Mouse (Mus musculus): ENCODE data around the gene Olfr1305.

Gene Olfr1305

GRCm38 (mm10) chr2:111877049-111877448, at the start of gene Olfr1305:
TSS of gene Olfr1305 (minus strand) at chr2:111877149.
- no peak for DNase-seq

GRCm38 (mm10) chr2:111916171-111916570, 39.2 kb upstream of the Olfr1305 start, which contains the start of gene Olfr1306:
TSS of gene Olfr1306 (minus strand) at chr2:111916271.
- no peak for DNase-seq

DNA sequence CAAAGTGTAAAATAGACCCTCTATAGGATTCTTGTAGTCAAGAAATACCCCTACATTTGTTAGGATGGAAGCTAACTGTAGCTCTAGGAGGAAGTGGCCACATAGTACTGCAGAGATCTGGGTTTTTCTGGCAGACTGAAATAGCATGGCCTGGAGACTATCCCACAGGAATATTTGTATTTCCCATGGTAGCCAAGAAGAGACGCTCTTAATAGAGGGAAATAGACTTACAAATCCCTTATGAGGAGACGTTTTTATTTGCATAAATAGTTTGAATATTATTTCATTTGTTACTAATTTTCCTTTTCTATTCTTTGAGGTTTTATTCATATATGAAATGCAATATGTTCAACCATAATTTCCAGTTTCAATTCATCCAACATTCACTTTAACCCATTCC, 56.7 kb downstream of the Olfr1305 start, which contains the start of gene Olfr1303:
Olfr1303 (minus strand) TSS at position 101 of the 400 bp plus-strand sequence.
- no peak for DNase-seq

All from kidney, postnatal 4 days (tissue).